Mouse (Mus musculus) erythroid progenitor cell, adult 5-6 weeks (primary cell): ENCODE measurements around the gene Atp2a3. TPM values are rescaled to one million over a fixed set of nuclear protein-coding genes. Genes with fewer than 3 reads are reported as not detected.
A peak's percentile ranks its signal among the peaks of the same experiment; 100 is the strongest.

Experiments used
- ATAC-seq: replicated peaks from 2 replicates; pipeline ENCODE4 v1.8.0; 2016; ENCODE audit warnings: moderate number of reproducible peaks, mild to moderate bottlenecking, moderate TSS enrichment, inconsistent platforms; ENCODE audit not compliant: poor library complexity, low FRiP score, severe bottlenecking
- total RNA-seq, 2 experiments: library from RNA; stranded (forward) in 1 of 2; stranded (reverse) in 1 of 2; fragments of 150-400 nt in 1 of 2; fragments of 186-747, 209-891 nt in 1 of 2; gene quantifications; 2 replicates each; pipeline versions ENCODE4 v1.2.3 to v1.2.4; 2015 to 2017; ENCODE audit warnings: low replicate concordance in 2 of 2

The Atp2a3 gene
- total RNA-seq, 2 experiments from 2014 or later = 11.1 to 20.5 TPM

- ATAC-seq = no peak
These were observed 63.4 kb downstream of the Atp2a3 start for GRCm38 (mm10) chr11:73024236-73024904.

- ATAC-seq = no peak
These were observed 66.0 kb downstream of the Atp2a3 start for GRCm38 (mm10) chr11:73026961-73027360.

DNA sequence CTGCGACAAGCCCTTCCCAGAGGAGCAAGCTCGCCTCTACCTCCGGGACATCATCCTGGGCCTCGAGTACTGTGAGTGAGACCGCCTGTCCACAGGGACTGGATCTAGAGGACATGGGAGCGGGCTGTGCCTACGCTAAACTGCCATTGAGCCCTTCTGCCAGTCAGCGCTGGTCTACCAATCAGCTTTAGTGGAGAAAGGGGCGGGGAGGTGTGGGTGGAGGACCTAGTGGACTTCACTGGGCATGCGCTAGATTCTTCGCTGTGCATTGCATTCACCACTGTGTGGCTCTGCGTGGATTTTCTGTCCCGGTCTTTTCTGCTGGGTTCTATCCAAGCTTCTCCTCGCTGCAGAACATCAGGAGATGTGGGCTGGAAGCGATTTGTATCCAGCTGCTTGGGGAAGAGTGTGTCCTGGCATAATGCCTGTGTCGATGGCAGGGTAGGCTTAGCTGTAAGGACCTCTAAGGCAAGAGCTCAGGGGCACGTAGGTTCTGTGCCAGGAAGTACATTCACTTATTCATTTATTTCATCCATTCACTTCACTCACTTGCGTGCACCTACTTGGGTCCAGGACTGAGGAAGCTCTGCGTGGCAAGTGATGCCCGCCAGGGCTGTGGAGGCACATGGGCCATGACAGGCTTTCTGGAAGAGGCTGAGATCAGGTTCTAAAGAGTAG lies 70.0 kb downstream of the Atp2a3 start:
- peak; percentile 85 for ATAC-seq

GRCm38 (mm10) chr11:73031536-73031935 lies 70.6 kb downstream of the Atp2a3 start:
- ATAC-seq = no peak

- no peak for ATAC-seq
These were observed 75.1 kb downstream of the Atp2a3 start for GRCm38 (mm10) chr11:73036077-73036476.

- ATAC-seq = no peak
These were observed 75.9 kb downstream of the Atp2a3 start for GRCm38 (mm10) chr11:73036889-73037288.

DNA sequence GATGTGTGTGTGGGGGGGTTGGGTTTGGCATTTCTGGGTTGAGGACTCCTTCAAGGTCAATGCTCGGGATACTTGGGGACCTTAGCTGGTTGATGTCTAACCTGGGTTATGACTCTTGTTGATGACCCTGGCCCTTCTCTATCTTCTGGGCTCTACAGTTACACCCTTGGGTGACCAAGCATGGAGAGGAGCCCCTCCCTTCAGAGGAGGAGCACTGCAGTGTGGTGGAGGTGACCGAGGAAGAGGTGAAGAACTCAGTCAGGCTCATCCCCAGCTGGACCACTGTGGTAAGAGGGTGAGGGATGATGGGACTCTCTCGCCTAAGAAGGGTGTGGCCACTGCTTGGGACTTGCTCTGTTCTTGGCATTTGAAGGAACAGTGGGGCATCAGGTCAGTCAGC lies 76.7 kb downstream of the Atp2a3 start:
- ATAC-seq = no peak

DNA sequence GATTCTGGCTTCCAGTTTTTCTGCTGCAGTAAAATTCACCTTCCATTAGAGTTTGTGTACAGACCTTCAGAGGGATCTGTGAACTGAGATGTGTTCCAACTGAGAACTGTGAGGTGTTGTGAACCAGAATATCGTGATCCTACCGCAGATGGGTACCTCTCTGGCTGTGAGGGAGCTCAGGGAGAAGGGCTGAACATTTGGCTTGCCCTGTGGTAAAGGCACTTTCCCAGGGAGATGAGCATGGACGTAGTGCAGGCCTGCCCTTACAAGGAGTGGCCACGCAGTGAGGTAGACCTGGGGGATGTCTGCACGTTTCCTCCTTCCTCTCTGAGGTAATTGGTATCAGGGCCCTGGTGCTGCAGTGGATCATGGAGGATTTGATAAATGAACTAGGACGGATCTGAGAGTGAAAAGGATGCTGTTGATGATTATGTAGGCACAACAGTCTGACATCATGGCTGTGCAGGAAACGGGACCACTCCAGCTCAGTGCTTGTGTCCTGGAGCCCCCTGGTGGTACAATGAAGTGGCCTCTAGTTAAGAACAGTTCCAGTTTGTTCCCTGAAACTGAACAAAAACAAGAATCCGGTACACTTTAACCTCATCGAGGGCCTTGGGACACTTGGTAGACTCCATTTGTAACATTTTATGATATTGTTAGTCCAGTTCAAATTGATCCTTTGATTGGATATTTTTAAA lies 78.3 kb downstream of the Atp2a3 start:
- no peak for ATAC-seq

Other genes with a start within 250 kb of the Atp2a3 start
- gene Cyb5d2, start 165.0 kb upstream of the Atp2a3 start, total RNA-seq (2015; ENCODE audit: low replicate concordance) = 2.5 and 14.8 TPM in 2 replicates
- 10.7 and 22.6 TPM in 2 replicates for gene Cyb5d2, start 165.0 kb upstream of the Atp2a3 start, total RNA-seq (2017; ENCODE audit: low replicate concordance)
- gene Zzef1, start 164.9 kb upstream of the Atp2a3 start, total RNA-seq (2015; ENCODE audit: low replicate concordance) = 31.7 and 35.2 TPM in 2 replicates
- gene Zzef1, start 164.9 kb upstream of the Atp2a3 start, total RNA-seq (2017; ENCODE audit: low replicate concordance) = 35.3 and 54.3 TPM in 2 replicates
- 1.1 and 3.4 TPM in 2 replicates for gene P2rx1, start 37.9 kb downstream of the Atp2a3 start, total RNA-seq (2015; ENCODE audit: low replicate concordance)
- gene P2rx1, start 37.9 kb downstream of the Atp2a3 start, total RNA-seq (2017; ENCODE audit: low replicate concordance) = 0.45 and 0.51 TPM in 2 replicates
- gene Camkk1, start 57.8 kb downstream of the Atp2a3 start, total RNA-seq (2015; ENCODE audit: low replicate concordance) = not detected in 2 replicates
- gene Camkk1, start 57.8 kb downstream of the Atp2a3 start, total RNA-seq (2017; ENCODE audit: low replicate concordance) = 0.26 and 0.76 TPM in 2 replicates
- gene Ncbp3, start 86.6 kb downstream of the Atp2a3 start, total RNA-seq (2015; ENCODE audit: low replicate concordance) = 10.9 and 11.9 TPM in 2 replicates
- 17.4 and 18.9 TPM in 2 replicates for gene Ncbp3, start 86.6 kb downstream of the Atp2a3 start, total RNA-seq (2017; ENCODE audit: low replicate concordance)
- gene Itgae, start 129.4 kb downstream of the Atp2a3 start, total RNA-seq (2015; ENCODE audit: low replicate concordance) = not detected in 2 replicates
- 0.08 and 1.3 TPM in 2 replicates for gene Itgae, start 129.4 kb downstream of the Atp2a3 start, total RNA-seq (2017; ENCODE audit: low replicate concordance)
- 44.3 and 57.4 TPM in 2 replicates for gene Haspin, start 177.1 kb downstream of the Atp2a3 start, total RNA-seq (2015; ENCODE audit: low replicate concordance)
- 65.1 and 71.6 TPM in 2 replicates for gene Haspin, start 177.1 kb downstream of the Atp2a3 start, total RNA-seq (2017; ENCODE audit: low replicate concordance)
- not detected in 2 replicates for gene P2rx5, start 199.3 kb downstream of the Atp2a3 start, total RNA-seq (2015; ENCODE audit: low replicate concordance)
- gene P2rx5, start 199.3 kb downstream of the Atp2a3 start, total RNA-seq (2017; ENCODE audit: low replicate concordance) = not detected in 2 replicates
- gene Emc6, start 215.9 kb downstream of the Atp2a3 start, total RNA-seq (2015; ENCODE audit: low replicate concordance) = 16.9 and 27.2 TPM in 2 replicates
- gene Emc6, start 215.9 kb downstream of the Atp2a3 start, total RNA-seq (2017; ENCODE audit: low replicate concordance) = 8.0 and 31.8 TPM in 2 replicates
- 2.1 and 9.4 TPM in 2 replicates for gene Tax1bp3, start 215.9 kb downstream of the Atp2a3 start, total RNA-seq (2015; ENCODE audit: low replicate concordance)
- 3.3 and 6.9 TPM in 2 replicates for gene Tax1bp3, start 215.9 kb downstream of the Atp2a3 start, total RNA-seq (2017; ENCODE audit: low replicate concordance)
- 5.9 and 11.9 TPM in 2 replicates for gene Ctns, start 237.9 kb downstream of the Atp2a3 start, total RNA-seq (2015; ENCODE audit: low replicate concordance)
- 7.7 and 15.1 TPM in 2 replicates for gene Ctns, start 237.9 kb downstream of the Atp2a3 start, total RNA-seq (2017; ENCODE audit: low replicate concordance)
- gene Shpk, start 238.3 kb downstream of the Atp2a3 start, total RNA-seq (2015; ENCODE audit: low replicate concordance) = 2.9 TPM in 1 of 2 replicates, not detected in the other
- gene Shpk, start 238.3 kb downstream of the Atp2a3 start, total RNA-seq (2017; ENCODE audit: low replicate concordance) = 0.39 TPM in 1 of 2 replicates, not detected in the other